Mouse (Mus musculus): ENCODE data around the gene Zmym2. TPM values are rescaled to one million over a fixed set of nuclear protein-coding genes. Genes with fewer than 3 reads are reported as not detected.

Zmym2 gene
- polyA plus RNA-seq, 1 experiment from 2014 or later = 64.3 TPM

DNA sequence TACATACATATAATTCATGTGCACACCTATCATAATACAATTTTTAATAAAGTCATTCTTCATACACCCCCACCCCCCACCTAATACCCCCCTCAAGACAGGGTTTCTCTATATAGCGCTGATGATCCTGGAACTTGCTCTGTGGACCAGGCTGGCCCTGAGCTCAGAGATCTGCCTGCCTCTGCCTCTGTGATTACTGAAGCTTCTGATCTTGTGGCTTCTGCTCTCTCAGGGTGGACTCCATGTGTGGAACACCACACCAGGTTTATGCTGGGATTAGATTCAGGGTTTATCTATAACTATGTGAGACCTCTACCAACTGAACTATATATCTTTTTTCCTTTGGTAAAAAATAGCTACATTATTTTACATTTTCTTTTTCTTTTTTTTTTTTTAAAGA, 10.1 kb downstream of the Zmym2 start:
- no peak for ATAC-seq
- H3K9ac ChIP-seq (ENCODE audit: low read depth, low read length) = no peak overlapping the region
- H3K36me3 ChIP-seq (ENCODE audit: control insufficient read depth, insufficient read depth, low read length) = no peaks in the 10 kb centered on the region
- H3K4me2 ChIP-seq (ENCODE audit: low read length) = no peak overlapping the region
- H3K27me3 ChIP-seq (ENCODE audit: control insufficient read depth, insufficient read depth, low read depth, low read length) = no peaks in the 10 kb centered on the region
- H3K4me1 ChIP-seq (ENCODE audit: control insufficient read depth, insufficient read depth, low read length) = no peaks in the 10 kb centered on the region
- H3K9me3 ChIP-seq (replicated peaks; ENCODE audit: control insufficient read depth, low read length, poor library complexity, severe bottlenecking) = no peaks in the 10 kb centered on the region
- no peak overlapping the region for H3K27ac ChIP-seq (ENCODE audit: low read length)
- H3K4me3 ChIP-seq (ENCODE audit: low read depth, low read length) = no peak overlapping the region
- WGBS = 100% methylated on average over 1 of the region's 1 CpGs

DNA sequence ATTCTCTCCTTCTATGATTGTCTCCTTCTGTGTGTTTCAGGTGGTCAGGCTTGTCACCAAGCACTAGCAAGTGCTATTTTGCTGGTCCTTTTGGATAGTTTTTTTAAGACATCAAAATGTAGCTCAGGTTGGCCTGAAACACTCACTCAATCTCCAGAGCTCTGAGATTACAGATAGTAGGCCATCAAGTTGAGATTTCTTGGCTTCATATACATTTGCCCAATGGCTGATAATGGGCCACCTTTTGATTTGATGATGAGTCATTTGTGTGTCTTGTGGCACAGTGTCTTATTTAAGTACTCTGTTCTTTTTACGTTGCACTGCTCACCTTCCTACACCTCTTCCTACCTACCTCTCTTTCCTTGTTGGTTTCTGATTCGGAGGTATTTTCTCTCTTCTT, 11.0 kb downstream of the Zmym2 start:
- Histone ChIP-seq H3K27me3 (ENCODE audit: control insufficient read depth, insufficient read depth, low read depth, low read length) (no peaks in the 10 kb centered on the region), H3K4me3 (ENCODE audit: low read depth, low read length) (no peak overlapping the region), H3K9me3 (replicated peaks; ENCODE audit: control insufficient read depth, low read length, poor library complexity, severe bottlenecking) (no peaks in the 10 kb centered on the region), H3K36me3 (ENCODE audit: control insufficient read depth, insufficient read depth, low read length) (no peaks in the 10 kb centered on the region), H3K9ac (ENCODE audit: low read depth, low read length) (no peak overlapping the region), H3K4me2 (ENCODE audit: low read length) (no peak overlapping the region), H3K27ac (ENCODE audit: low read length) (no peak overlapping the region), H3K4me1 (ENCODE audit: control insufficient read depth, insufficient read depth, low read length) (no peaks in the 10 kb centered on the region)
- no peak for ATAC-seq
- WGBS = 100% methylated on average over 2 of the region's 2 CpGs

DNA sequence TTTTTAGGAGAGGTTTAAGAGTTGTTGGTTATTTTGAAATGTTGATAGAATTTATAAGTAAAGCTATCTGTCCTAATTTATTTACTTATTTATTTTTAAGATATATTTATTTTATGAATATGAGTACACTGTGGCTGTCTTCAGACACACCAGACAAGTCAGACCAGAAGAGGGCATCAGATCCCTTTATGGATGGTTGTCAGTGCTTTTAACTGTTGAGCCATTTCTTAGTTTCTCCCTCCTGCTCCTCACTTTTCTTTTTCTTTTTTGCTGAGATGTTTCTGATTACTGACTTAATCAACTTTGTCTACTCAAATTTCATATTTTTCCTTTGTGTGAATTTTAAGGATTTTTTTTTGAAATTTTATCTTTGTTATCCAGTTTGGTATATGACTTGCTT, 13.2 kb downstream of the Zmym2 start:
- no peaks in the 10 kb centered on the region for H3K4me1 ChIP-seq (ENCODE audit: control insufficient read depth, insufficient read depth, low read length)
- no peak overlapping the region for H3K9ac ChIP-seq (ENCODE audit: low read depth, low read length)
- ATAC-seq = no peak
- no peaks in the 10 kb centered on the region for H3K9me3 ChIP-seq (replicated peaks; ENCODE audit: control insufficient read depth, low read length, poor library complexity, severe bottlenecking)
- no peaks in the 10 kb centered on the region for H3K27me3 ChIP-seq (ENCODE audit: control insufficient read depth, insufficient read depth, low read depth, low read length)
- H3K27ac ChIP-seq (ENCODE audit: low read length) = no peak overlapping the region
- H3K4me3 ChIP-seq (ENCODE audit: low read depth, low read length) = no peak overlapping the region
- 0 out of 2 replicates have a peak, but pooled peaks cover 2% of the 10 kb centered on the region for H3K36me3 ChIP-seq (ENCODE audit: control insufficient read depth, insufficient read depth, low read length)
- no peak overlapping the region for H3K4me2 ChIP-seq (ENCODE audit: low read length)

DNA sequence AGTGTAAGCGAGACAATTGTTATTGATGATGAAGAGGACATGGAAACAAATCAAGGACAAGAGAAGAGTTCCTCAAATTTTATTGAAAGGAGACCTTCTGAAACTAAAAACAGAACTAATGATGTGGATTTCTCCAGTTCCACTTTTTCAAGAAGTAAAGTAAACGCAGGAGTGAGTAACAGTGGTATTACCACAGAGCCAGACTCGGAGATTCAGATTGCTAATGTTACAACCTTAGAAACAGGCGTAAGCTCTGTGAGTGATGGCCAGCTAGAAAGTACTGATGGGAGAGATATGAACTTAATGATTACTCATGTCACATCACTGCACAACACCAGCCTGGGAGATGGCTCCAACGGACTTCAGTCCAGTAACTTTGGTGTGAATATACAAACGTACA, 16.6 kb downstream of the Zmym2 start:
- H3K27me3 ChIP-seq (ENCODE audit: control insufficient read depth, insufficient read depth, low read depth, low read length) = no peaks in the 10 kb centered on the region
- H3K9me3 ChIP-seq (replicated peaks; ENCODE audit: control insufficient read depth, low read length, poor library complexity, severe bottlenecking) = no peaks in the 10 kb centered on the region
- H3K9ac ChIP-seq (ENCODE audit: low read depth, low read length) = no peak overlapping the region
- H3K36me3 ChIP-seq (ENCODE audit: control insufficient read depth, insufficient read depth, low read length) = peaks cover 5% of the 10 kb centered on the region; the same call in 1 of the 2 replicates
- no peak overlapping the region for H3K27ac ChIP-seq (ENCODE audit: low read length)
- no peak overlapping the region for H3K4me2 ChIP-seq (ENCODE audit: low read length)
- peaks cover 5% of the 10 kb centered on the region for H3K4me1 ChIP-seq (ENCODE audit: control insufficient read depth, insufficient read depth, low read length)
- H3K4me3 ChIP-seq (ENCODE audit: low read depth, low read length) = no peak overlapping the region
- 96% methylated on average over 6 of the region's 6 CpGs for WGBS
- ATAC-seq = no peak

DNA sequence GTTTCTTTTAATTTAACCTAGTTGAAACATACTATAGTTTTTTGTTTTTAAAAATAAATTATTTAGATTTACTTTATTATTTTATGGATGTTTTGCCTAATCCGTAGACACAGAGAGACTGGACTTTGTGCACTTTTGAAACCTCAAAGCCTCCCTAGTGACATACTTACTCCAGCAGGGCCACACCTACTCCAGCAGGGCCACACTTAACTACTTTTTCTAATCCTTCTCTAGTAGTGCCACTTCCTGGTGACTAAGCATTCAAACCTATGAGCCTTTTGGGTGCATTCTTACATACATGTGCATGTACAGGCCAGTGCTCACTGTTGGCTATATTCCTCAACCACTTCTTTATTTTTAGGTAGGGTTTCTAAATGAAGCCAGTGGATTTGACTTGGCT, 19.2 kb downstream of the Zmym2 start:
- 94% methylated on average over 1 of the region's 1 CpGs for WGBS
- Histone ChIP-seq H3K4me2 (ENCODE audit: low read length) (no peak overlapping the region), H3K9ac (ENCODE audit: low read depth, low read length) (no peak overlapping the region), H3K27ac (ENCODE audit: low read length) (no peak overlapping the region), H3K4me3 (ENCODE audit: low read depth, low read length) (no peak overlapping the region), H3K36me3 (ENCODE audit: control insufficient read depth, insufficient read depth, low read length) (peaks cover 5% of the 10 kb centered on the region; the same call in 1 of the 2 replicates), H3K9me3 (replicated peaks; ENCODE audit: control insufficient read depth, low read length, poor library complexity, severe bottlenecking) (no peaks in the 10 kb centered on the region), H3K27me3 (ENCODE audit: control insufficient read depth, insufficient read depth, low read depth, low read length) (no peaks in the 10 kb centered on the region), H3K4me1 (ENCODE audit: control insufficient read depth, insufficient read depth, low read length) (peaks cover 5% of the 10 kb centered on the region)
- no peak for ATAC-seq

DNA sequence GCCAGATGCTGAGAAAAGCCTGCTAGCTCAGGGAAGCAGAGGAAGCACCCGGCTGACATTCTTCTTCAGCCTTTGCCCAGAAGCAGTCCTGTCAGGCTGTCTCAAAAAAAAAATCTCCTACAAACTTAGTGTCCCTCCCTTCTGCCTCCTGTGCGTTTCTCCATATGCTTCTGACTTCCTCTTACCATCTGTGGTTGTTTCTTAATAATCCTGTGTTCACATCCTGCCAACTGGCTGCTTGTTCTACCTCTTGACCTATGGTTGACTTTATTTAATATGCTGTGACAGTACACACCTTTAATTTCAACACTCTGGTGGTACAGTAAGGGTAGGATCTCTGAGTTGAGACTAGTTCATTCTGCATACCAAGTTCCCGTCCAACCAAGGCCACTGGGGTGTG, 32.1 kb downstream of the Zmym2 start:
- H3K27me3 ChIP-seq (ENCODE audit: control insufficient read depth, insufficient read depth, low read depth, low read length) = no peaks in the 10 kb centered on the region
- no peak overlapping the region for H3K27ac ChIP-seq (ENCODE audit: low read length)
- H3K4me3 ChIP-seq (ENCODE audit: low read depth, low read length) = no peak overlapping the region
- H3K9ac ChIP-seq (ENCODE audit: low read depth, low read length) = no peak overlapping the region
- H3K36me3 ChIP-seq (ENCODE audit: control insufficient read depth, insufficient read depth, low read length) = peaks cover 3% of the 10 kb centered on the region; the same call in 1 of the 2 replicates
- H3K9me3 ChIP-seq (replicated peaks; ENCODE audit: control insufficient read depth, low read length, poor library complexity, severe bottlenecking) = no peaks in the 10 kb centered on the region
- H3K4me1 ChIP-seq (ENCODE audit: control insufficient read depth, insufficient read depth, low read length) = no peaks in the 10 kb centered on the region
- ATAC-seq = no peak
- H3K4me2 ChIP-seq (ENCODE audit: low read length) = no peak overlapping the region
- 88% methylated on average over 3 of the region's 3 CpGs for WGBS

DNA sequence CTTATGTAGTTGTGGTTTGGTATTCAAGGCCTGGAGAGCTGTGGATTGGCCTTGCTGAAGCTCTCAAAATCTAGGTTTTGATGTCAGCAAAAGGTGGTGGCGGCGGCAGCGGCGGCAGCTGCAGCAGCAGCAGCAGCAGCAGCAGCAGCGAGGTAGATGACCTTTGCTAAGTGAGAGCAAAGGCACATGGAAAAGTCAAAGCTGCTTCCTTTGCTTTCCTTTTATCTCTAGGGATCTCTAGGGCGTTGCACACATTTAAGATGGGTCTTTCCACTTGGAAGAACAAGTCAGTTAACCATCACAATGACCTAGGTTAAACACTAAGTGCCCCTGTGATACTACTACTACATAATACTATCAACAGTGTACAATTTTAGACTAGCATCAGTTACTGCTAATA, 49.0 kb downstream of the Zmym2 start:
- WGBS = 91% methylated on average over 6 of the region's 6 CpGs
- no peaks in the 10 kb centered on the region for H3K4me1 ChIP-seq (ENCODE audit: control insufficient read depth, insufficient read depth, low read length)
- H3K27me3 ChIP-seq (ENCODE audit: control insufficient read depth, insufficient read depth, low read depth, low read length) = no peaks in the 10 kb centered on the region
- H3K4me3 ChIP-seq (ENCODE audit: low read depth, low read length) = no peak overlapping the region
- no peak overlapping the region for H3K9ac ChIP-seq (ENCODE audit: low read depth, low read length)
- no peak overlapping the region for H3K4me2 ChIP-seq (ENCODE audit: low read length)
- no peak for ATAC-seq
- H3K27ac ChIP-seq (ENCODE audit: low read length) = no peak overlapping the region
- no peaks in the 10 kb centered on the region for H3K9me3 ChIP-seq (replicated peaks; ENCODE audit: control insufficient read depth, low read length, poor library complexity, severe bottlenecking)
- peaks cover 14% of the 10 kb centered on the region for H3K36me3 ChIP-seq (ENCODE audit: control insufficient read depth, insufficient read depth, low read length)

DNA sequence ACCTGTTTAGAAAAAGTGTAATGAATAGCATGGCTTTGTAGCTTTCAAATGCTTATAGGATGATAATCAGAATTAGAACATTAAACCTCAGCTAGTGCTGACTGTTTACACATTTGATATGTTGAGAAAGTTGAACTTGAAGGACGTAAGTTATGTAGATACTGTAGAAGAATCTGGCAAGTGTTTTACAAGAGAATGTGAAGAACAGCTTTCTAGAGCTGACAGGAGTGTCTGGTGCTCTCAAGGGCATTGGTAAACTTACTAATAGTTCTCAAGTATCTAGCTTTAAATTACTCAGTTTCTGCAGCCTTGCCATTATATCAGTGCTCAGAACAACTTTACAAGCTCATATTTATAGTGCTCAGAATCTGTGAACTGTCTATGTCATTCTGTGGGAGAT, 53.5 kb downstream of the Zmym2 start:
- Histone ChIP-seq H3K9me3 (replicated peaks; ENCODE audit: control insufficient read depth, low read length, poor library complexity, severe bottlenecking) (no peaks in the 10 kb centered on the region), H3K4me2 (ENCODE audit: low read length) (no peak overlapping the region), H3K36me3 (ENCODE audit: control insufficient read depth, insufficient read depth, low read length) (peaks cover 17% of the 10 kb centered on the region), H3K27me3 (ENCODE audit: control insufficient read depth, insufficient read depth, low read depth, low read length) (no peaks in the 10 kb centered on the region), H3K4me3 (ENCODE audit: low read depth, low read length) (no peak overlapping the region), H3K9ac (ENCODE audit: low read depth, low read length) (no peak overlapping the region), H3K4me1 (ENCODE audit: control insufficient read depth, insufficient read depth, low read length) (no peaks in the 10 kb centered on the region), H3K27ac (ENCODE audit: low read length) (no peak overlapping the region)
- ATAC-seq = no peak
- WGBS = 100% methylated on average over 1 of the region's 1 CpGs

DNA sequence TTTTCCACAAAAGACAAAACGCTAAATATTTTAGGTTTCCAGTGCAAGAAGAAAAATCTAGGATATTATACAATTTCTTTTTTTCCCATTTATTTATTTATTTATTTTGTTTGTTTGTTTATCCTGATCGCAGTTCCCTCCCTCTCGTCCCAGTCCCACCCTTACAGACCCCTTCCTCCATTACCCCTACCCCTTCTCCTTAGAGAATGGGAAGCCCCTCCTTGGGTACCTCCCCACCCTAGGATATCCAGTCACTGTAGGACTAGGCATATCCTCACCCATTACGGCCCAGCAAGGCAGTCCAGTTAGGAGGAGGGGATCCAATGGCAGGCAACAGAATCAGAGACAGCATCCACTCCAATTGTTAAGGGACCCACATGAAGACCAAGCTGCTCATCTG, 66.5 kb downstream of the Zmym2 start:
- Histone ChIP-seq H3K4me3 (ENCODE audit: low read depth, low read length) (no peak overlapping the region), H3K4me1 (ENCODE audit: control insufficient read depth, insufficient read depth, low read length) (no peaks in the 10 kb centered on the region), H3K27me3 (ENCODE audit: control insufficient read depth, insufficient read depth, low read depth, low read length) (no peaks in the 10 kb centered on the region), H3K9me3 (replicated peaks; ENCODE audit: control insufficient read depth, low read length, poor library complexity, severe bottlenecking) (no peaks in the 10 kb centered on the region), H3K27ac (ENCODE audit: low read length) (no peak overlapping the region), H3K9ac (ENCODE audit: low read depth, low read length) (no peak overlapping the region), H3K36me3 (ENCODE audit: control insufficient read depth, insufficient read depth, low read length) (peaks cover 10% of the 10 kb centered on the region), H3K4me2 (ENCODE audit: low read length) (no peak overlapping the region)
- no peak for ATAC-seq
- 95% methylated on average over 4 of the region's 4 CpGs for WGBS

DNA sequence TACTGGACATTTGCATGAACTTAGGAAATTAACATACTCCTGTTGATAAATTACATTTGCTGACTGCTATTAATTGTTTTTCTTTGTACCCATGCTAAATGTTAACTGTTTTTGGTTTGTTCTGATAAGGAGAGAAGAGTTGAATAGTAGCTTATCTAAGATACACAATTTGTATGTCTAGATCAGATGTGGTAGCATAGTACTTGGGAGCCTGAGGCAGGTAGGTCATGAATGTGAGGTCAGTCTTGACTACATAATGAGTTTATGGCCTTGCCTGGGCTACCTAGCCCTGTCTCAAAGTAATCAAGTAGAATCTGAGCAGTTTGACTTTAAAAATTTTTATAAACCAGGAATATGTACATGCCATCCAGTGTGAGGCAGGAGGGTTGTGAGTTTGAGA, 67.9 kb downstream of the Zmym2 start:
- Histone ChIP-seq H3K4me2 (ENCODE audit: low read length) (no peak overlapping the region), H3K4me1 (ENCODE audit: control insufficient read depth, insufficient read depth, low read length) (no peaks in the 10 kb centered on the region), H3K27me3 (ENCODE audit: control insufficient read depth, insufficient read depth, low read depth, low read length) (no peaks in the 10 kb centered on the region), H3K4me3 (ENCODE audit: low read depth, low read length) (no peak overlapping the region), H3K9ac (ENCODE audit: low read depth, low read length) (no peak overlapping the region), H3K27ac (ENCODE audit: low read length) (no peak overlapping the region), H3K9me3 (replicated peaks; ENCODE audit: control insufficient read depth, low read length, poor library complexity, severe bottlenecking) (no peaks in the 10 kb centered on the region), H3K36me3 (ENCODE audit: control insufficient read depth, insufficient read depth, low read length) (peaks cover 7% of the 10 kb centered on the region)
- no peak for ATAC-seq

Data from midbrain, embryonic 16.5 days (tissue).